Mouse (Mus musculus) mouse embryonic stem cell (cell line): Measurements from ENCODE around the gene Hpd.

ENCODE experiments used
- in situ Hi-C, 2 experiments: fragments of 300-500 bp; cut with MboI; formaldehyde crosslinking; loops; 1 replicate in 1 of 2; 3 replicates in 1 of 2; pipeline ENCODE4 v1.14.3; 2019 to 2020; ENCODE audit warnings: low sequenced_read_pairs in 2 of 2, low pct_unique_long_range_greater_than_20kb in 1 of 2, mixed read lengths in 1 of 2; ENCODE audit not compliant: unreplicated experiment in 1 of 2

The Hpd gene

GRCm38 (mm10) chr5:123192606-123193150, 10.2 kb upstream of the Hpd start:
- in situ Hi-C loops, result no loop called here

GRCm38 (mm10) chr5:123191427-123191826, 8.9 kb upstream of the Hpd start:
- in situ Hi-C loops, result no loop called here

GRCm38 (mm10) chr5:123190912-123191311, 8.4 kb upstream of the Hpd start:
- in situ Hi-C loops, result no loop called here

DNA sequence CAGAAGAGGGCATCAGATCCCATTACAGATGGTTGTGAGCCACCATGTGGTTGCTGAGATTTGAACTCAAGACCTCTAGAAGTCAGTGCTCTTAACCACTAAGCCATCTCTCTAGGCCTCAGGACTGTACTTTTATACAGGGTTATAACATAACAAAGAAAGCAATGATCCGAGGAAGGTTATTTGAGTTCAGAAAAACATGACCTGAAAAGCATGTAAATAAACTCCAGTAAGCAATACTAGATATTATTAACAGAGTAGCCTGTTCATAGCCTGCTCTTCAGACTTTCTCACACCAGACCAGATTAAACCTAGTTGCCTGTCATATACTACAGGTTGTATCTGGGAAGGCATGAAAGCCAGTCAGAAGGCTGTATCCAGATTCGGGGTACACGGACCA, 4.8 kb upstream of the Hpd start:
- in situ Hi-C loops, result no loop called here

GRCm38 (mm10) chr5:123185966-123186365, 3.4 kb upstream of the Hpd start:
- in situ Hi-C loops, result no loop called here

DNA sequence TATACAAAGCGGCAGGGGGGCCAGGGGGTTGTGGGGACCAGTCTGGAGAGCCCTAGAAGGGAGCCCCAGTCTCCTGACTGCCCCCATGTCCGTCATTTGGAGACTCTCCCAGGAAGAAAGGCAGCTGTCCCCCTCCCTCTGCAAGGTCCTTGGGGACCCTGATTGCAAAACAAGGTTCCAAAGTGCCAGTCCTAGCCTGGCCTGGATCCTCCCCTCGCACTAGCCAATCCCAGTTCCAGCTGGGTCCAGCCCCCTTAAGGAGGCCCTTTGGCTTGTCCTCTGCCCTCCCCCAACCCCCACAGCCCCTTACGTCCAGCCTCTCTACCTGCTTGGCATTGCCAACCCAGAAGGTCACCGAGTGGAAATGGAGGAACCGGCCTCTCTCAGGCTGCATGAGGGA, 991 bp downstream of the Hpd start:
- in situ Hi-C loops, result no loop called here

GRCm38 (mm10) chr5:123180390-123180789, 2.1 kb downstream of the Hpd start:
- in situ Hi-C loops, result no loop called here

- in situ Hi-C loops, result loop anchor here in 1 of 2 experiments (10.0 kb wide), 1 partner anchor 114 kb away; the partner anchor contains the start of gene Tmem120b
These were observed 3.7 kb downstream of the Hpd start for GRCm38 (mm10) chr5:123178792-123179191.

GRCm38 (mm10) chr5:123171646-123172350, 10.7 kb downstream of the Hpd start:
- in situ Hi-C loops, result loop anchor here (5.0 to 10.0 kb wide), 3 partner anchors 49 to 107 kb away; partner anchors contain the start of gene Tmem120b (in 2 of the 2)

GRCm38 (mm10) chr5:123170365-123170764, 12.2 kb downstream of the Hpd start:
- in situ Hi-C loops, result loop anchor here (5.0 to 10.0 kb wide), 3 partner anchors 48 to 106 kb away; partner anchors contain the start of gene Tmem120b (in 2 of the 2)

GRCm38 (mm10) chr5:123169284-123169683, 13.2 kb downstream of the Hpd start, which contains the start of gene Psmd9:
TSS of gene Psmd9 (plus strand) at chr5:123169413.
- in situ Hi-C loops, result no loop called here

- in situ Hi-C loops, result no loop called here
These were observed 14.9 kb downstream of the Hpd start for GRCm38 (mm10) chr5:123167591-123167990.

GRCm38 (mm10) chr5:123166437-123166836, 16.1 kb downstream of the Hpd start:
- in situ Hi-C loops, result no loop called here

DNA sequence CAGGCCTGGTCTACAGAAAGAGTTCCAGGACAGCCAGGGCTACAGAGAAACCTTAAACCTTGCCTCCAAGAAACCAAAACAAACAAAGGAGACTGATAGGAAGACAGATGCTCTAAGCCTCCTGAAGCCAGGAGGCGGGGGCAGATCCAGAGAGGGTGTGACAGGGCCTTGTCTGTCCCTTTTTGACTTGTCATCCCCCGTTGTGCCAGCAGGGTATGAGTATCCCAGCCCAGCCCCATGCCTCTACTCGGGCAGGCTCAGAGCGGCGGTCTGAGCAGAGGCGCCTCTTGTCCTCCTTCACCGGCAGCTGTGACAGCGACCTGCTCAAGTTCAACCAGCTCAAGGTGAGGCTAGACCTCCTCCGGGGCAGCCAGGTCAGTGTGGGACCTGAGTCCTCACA, 19.6 kb downstream of the Hpd start:
- in situ Hi-C loops, result no loop called here

DNA sequence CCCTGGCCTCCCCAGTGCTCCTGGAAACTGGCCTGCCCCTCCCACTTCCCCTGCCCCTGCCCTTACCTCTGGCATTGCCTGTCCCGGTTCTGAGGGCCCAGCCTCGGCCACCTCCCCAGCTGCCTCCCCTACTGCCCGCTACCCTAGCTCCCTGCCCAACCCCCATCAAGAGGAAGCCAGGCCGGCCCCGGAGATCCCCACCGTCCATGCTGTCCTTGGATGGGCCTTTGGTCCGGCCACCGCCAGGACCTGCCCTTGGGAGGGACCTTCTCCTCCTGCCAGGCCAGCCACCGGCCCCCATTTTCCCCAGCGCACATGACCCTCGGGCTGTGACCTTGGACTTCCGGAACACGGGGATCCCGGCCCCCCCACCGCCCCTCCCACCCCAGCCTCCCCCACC, 22.2 kb downstream of the Hpd start:
- in situ Hi-C loops, result no loop called here

DNA sequence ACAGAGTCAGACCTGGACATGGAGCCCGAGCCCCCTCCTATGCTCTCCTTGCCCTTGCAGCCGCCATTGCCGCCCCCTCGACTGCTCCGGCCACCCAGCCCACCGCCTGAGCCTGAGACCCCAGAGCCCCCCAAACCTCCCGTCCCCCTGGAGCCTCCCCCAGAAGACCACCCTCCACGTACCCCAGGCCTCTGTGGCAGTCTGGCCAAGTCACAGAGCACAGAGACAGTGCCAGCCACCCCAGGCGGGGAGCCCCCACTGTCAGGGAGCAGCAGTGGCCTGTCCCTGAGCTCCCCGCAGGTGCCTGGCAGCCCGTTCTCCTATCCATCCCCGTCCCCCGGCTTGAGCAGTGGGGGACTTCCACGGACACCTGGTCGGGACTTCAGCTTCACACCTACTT, 22.7 kb downstream of the Hpd start:
- in situ Hi-C loops, result no loop called here

GRCm38 (mm10) chr5:123159446-123159845, 23.1 kb downstream of the Hpd start:
- in situ Hi-C loops, result no loop called here

GRCm38 (mm10) chr5:123157972-123158371, 24.6 kb downstream of the Hpd start:
- in situ Hi-C loops, result no loop called here

DNA sequence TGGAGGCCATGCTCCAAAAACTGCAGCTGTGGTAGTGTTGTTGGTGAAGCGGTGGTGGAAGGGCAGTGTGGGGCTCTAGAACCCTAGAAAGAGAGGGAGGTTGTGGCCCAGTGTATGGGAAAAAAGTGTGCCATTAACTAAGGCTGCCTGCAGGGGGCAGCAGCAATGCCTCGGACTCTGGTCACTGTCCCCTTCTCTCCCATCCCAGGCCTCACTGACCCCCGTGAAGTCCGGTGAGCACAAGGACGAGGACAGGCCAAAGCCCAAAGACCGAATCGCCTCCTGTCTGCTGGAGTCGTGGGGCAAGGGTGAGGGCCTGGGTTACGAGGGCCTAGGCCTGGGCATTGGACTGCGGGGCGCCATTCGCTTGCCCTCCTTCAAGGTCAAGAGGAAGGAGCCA, 25.8 kb downstream of the Hpd start:
- in situ Hi-C loops, result no loop called here

DNA sequence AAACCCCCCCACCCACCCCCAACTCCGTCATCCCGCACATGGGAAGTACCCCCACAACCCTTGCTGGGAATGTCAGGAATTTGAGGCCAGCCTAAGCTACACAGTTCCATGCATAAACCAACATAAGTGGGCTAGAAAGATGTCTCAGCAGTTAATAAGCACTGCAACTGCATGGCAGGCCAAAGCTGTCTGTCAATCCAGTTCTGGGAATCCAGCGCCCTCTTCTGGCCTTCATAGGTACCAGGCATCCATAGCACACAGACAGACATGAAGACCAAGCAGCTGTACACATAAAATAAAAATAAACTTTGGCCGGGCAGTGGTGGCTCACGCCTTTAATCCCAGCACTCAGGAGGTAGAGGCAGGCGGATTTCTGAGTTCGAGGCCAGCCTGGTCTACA, 27.1 kb downstream of the Hpd start:
- in situ Hi-C loops, result no loop called here
